ENCODE assay signal across 9 mouse cellular contexts in the genomic region with DNA sequence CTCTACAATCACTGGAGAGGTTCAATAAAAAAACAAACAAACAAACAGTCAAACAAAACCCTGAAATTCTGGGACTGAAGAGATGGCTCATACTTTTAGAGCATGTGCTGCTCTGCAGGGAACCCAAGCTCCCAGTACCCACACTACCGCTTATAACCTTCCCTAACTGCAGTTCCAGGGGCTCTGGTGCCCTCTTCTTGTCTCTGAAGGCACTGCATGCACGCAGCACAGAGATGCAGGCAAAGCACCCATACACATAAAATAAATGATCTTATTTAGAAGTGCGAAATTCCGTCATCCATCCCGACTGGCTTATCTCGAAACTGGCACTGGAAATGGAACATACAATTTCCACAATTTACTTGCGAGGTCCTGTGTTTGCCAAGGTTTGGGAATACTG.
DNase-seq lines count a peak whose midpoint lies in the region; ATAC-seq and TF ChIP-seq lines count a peak whose summit lies in the region.
"Had no signal": no experiment of that assay in that cellular context is flagged by ENCODE, and none has a peak within 500 bp of the region (broad histone marks: within the 10 kb centered on the region; RNA-seq: fewer than 3 reads in every experiment).

No protein-coding gene starts in this region.

- TF ChIP-seq CTCF in thymus, adult 2 months (IDR thresholded peaks at IDR 0.05; ENCODE audit: borderline replicate concordance, control insufficient read depth, extremely low read depth, insufficient read depth, low read length, poor library complexity): no peak

- ATAC-seq in limb, embryonic 11.5 days (ENCODE audit: insufficient number of reproducible peaks, low FRiP score, low TSS enrichment, low read depth): no peak

- no peak overlapping the region for H3K4me3 ChIP-seq in limb, embryonic 11.5 days (ENCODE audit: low read depth, low read length)
- no peak overlapping the region for H3K4me3 ChIP-seq in limb, embryonic 10.5 days
- no peak overlapping the region for H3K4me3 ChIP-seq in thymus, adult 2 months (ENCODE audit: control insufficient read depth, insufficient read depth, low read length)

- H3K27ac ChIP-seq in limb, embryonic 11.5 days (replicated peaks; ENCODE audit: low read depth, low read length): no peak overlapping the region
- no peak overlapping the region for H3K27ac ChIP-seq in limb, embryonic 10.5 days
- no peak overlapping the region for H3K27ac ChIP-seq in thymus, adult 2 months (ENCODE audit: control insufficient read depth, insufficient read depth, low read length)

- no peaks in the 10 kb centered on the region for H3K27me3 ChIP-seq in limb, embryonic 11.5 days (ENCODE audit: control insufficient read depth, insufficient read depth, low read length)
- no peaks in the 10 kb centered on the region for H3K27me3 ChIP-seq in limb, embryonic 10.5 days (ENCODE audit: low read depth, poor library complexity, severe bottlenecking)
- no peaks in the 10 kb centered on the region for H3K27me3 ChIP-seq in thymus, adult 2 months (ENCODE audit: control insufficient read depth, insufficient read depth, low read length)

- H3K9me3 ChIP-seq in limb, embryonic 11.5 days (ENCODE audit: control insufficient read depth, low read length): no peaks in the 10 kb centered on the region
- no peaks in the 10 kb centered on the region for H3K9me3 ChIP-seq in limb, embryonic 10.5 days (replicated peaks)

- H3K36me3 ChIP-seq in limb, embryonic 11.5 days (ENCODE audit: control insufficient read depth, insufficient read depth, low read length): no peaks in the 10 kb centered on the region
- no peaks in the 10 kb centered on the region for H3K36me3 ChIP-seq in limb, embryonic 10.5 days
- H3K36me3 ChIP-seq in thymus, adult 2 months (ENCODE audit: control insufficient read depth, insufficient read depth, low read length): no peaks in the 10 kb centered on the region

- TF ChIP-seq POLR2A in thymus, adult 2 months (IDR thresholded peaks at IDR 0.05; ENCODE audit: control insufficient read depth, extremely low read depth, insufficient read depth, low read length, poor library complexity): no peak

- no peak overlapping the region for H3K4me2 ChIP-seq in limb, embryonic 11.5 days (ENCODE audit: low read depth, severe bottlenecking)
- H3K4me2 ChIP-seq: heart, embryonic 11.5 days had no signal

- DNase-seq in adrenal gland, adult 2 months: peak; percentile 15
- no peak for DNase-seq in adrenal gland, adult 8-10 months
- DNase-seq in limb, embryonic 11.5 days (ENCODE audit: low spot score): peak; percentile 26
- DNase-seq in limb, embryonic 10.5 days (ENCODE audit: low spot score): no peak
- DNase-seq in embryo, embryonic 9.5 days (ENCODE audit: extremely low spot score): peak; percentile 12
- peak; percentile 48 for DNase-seq in thymus, adult 2 months
- no peak for DNase-seq in urinary bladder, adult 18-20 months (ENCODE audit: low spot score in 2 of 2)
- DNase-seq in gastrocnemius, postnatal 4 days (ENCODE audit: low spot score in 2 of 2): no peak

- no peak overlapping the region for H3K9ac ChIP-seq in limb, embryonic 11.5 days (ENCODE audit: low read length)

- peaks cover 1% of the 10 kb centered on the region; the same call in 1 of the 2 replicates for H3K4me1 ChIP-seq in limb, embryonic 11.5 days (ENCODE audit: control insufficient read depth, insufficient read depth, low read length)
- H3K4me1 ChIP-seq in limb, embryonic 10.5 days: peaks cover 4% of the 10 kb centered on the region; the same call in 1 of the 2 replicates
- H3K4me1 ChIP-seq in thymus, adult 2 months (replicated peaks; ENCODE audit: control insufficient read depth, insufficient read depth, low read length): no peaks in the 10 kb centered on the region

- 51% methylated on average over 7 of the region's 7 CpGs for WGBS in limb, embryonic 11.5 days
- 58% methylated on average over 7 of the region's 7 CpGs for WGBS in limb, embryonic 10.5 days
- 92% methylated on average over 7 of the region's 7 CpGs for WGBS in thymus, adult 2 months

Comparison
In these comparisons a context has a peak if more than half of its experiments do, and no peak if none do; other contexts are left out.
1. DNase-seq: peak in adrenal gland, adult 2 months (single experiment), limb, embryonic 11.5 days (single experiment), embryo, embryonic 9.5 days (single experiment) and thymus, adult 2 months (single experiment); none in adrenal gland, adult 8-10 months (single experiment), limb, embryonic 10.5 days (single experiment), urinary bladder, adult 18-20 months (0 of 2) and gastrocnemius, postnatal 4 days (0 of 2).